Mouse (Mus musculus): ENCODE measurements around the gene Gm27021. TPM values are rescaled to one million over a fixed set of nuclear protein-coding genes. Genes with fewer than 3 reads are reported as not detected.

Gene Gm27021
- polyA plus RNA-seq, 1 experiment, result not detected

DNA sequence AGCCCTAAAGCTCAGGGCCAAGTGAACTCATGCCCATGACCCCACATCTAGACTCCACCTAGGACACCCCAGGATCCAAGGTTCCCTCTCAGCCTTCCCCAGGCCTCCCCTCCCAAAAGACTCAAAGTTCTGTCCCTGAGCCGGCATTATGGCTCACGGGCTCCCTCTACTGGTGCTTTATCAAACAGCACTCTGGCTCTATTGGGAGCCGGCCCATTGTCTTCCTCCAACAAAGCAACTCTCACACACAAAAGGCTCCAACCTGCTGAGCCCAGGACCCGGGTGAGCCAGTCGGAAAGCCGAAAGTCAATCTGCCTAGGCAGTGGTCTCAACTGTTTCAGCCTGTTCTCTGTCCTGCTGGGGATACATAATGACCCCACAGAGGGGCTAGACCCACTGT, 49.8 kb downstream of the Gm27021 start:
- Histone ChIP-seq H3K4me1 (ENCODE audit: control insufficient read depth, insufficient read depth, low read length) (0 out of 2 replicates have a peak, but pooled peaks cover 3% of the 10 kb centered on the region), H3K27ac (ENCODE audit: insufficient read depth, low read length) (no peak overlapping the region), H3K4me3 (ENCODE audit: insufficient read depth, low read length) (no peak overlapping the region)
- 0 out of 2 replicates have a peak, but pooled peaks have one; percentile 18 for TF ChIP-seq CTCF (IDR thresholded peaks at IDR 0.05; ENCODE audit: borderline replicate concordance, insufficient read depth, low read length)
- no peak for TF ChIP-seq POLR2A (IDR thresholded peaks at IDR 0.05; ENCODE audit: low read depth, low read length)

DNA sequence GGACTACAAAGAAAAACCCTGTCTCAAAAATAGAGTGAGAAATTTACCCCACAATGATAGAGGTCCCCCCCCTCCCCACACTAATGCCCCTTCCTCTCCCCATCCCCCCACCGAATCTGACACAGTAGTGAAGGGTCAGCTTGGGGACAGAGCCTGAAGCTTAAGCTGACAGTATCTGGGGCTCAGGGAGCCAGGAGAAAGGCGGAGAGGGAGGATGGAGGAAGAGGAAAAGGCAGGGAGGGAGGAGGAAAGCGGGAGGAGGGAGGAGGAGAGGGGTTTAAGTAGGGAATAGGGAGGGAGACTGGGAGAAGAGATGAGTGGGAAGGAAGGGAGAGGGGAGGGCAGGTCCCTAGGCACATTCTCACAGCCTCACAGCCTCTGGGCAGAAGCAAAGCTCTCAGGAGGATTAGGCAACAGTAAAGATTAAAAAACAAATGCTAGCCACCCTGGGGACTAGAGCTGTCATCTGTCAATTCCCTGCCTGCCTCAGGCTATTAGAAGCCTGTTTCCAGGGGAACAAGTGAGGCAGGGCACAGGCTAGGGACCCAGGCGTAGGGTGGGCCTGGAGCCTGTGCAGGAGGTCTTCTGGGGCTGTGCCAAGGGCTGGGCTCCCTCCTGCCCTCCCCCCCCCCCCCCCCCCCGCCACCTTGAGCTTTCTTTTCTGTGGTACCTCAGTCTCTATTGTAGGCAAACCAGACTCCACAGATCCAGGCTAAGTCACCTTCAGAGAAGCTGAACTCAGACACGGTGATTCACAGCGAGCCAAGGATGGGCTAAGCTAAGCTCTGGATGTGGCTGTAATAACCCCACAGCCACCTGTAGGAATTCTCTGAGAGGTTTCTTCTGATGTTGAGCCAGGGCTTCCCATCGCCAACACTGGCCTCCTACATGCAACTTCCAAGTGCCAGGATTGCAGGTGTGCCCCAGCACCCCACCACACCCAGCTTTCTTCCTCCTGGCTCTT, 50.9 kb downstream of the Gm27021 start:
- 0 out of 2 replicates have a peak, but pooled peaks cover 3% of the 10 kb centered on the region for H3K4me1 ChIP-seq (ENCODE audit: control insufficient read depth, insufficient read depth, low read length)
- H3K27ac ChIP-seq (ENCODE audit: insufficient read depth, low read length), result no peak overlapping the region
- TF ChIP-seq POLR2A (IDR thresholded peaks at IDR 0.05; ENCODE audit: low read depth, low read length) (no peak), CTCF (IDR thresholded peaks at IDR 0.05; ENCODE audit: borderline replicate concordance, insufficient read depth, low read length) (no peak)

DNA sequence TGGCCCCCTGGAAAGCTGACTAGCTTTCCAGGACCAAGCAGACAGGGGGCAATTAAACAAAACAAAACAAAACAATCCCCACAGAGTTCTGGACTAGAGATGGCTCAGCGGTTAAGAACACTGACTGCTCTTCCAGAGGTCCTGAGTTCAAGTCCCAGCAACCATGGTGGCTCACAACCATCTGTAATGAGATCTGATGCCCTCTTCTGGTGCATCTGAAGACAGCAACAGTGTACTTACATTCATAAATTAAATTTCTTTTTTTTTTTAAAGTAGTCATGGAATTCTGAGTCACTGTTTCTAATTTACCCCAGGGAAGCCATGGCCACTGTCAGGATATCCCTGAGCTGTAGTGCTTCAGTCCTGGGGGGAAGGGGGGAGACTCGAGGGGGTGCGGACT, 53.4 kb downstream of the Gm27021 start:
- TF ChIP-seq CTCF (IDR thresholded peaks at IDR 0.05; ENCODE audit: borderline replicate concordance, insufficient read depth, low read length), result no peak
- no peak for TF ChIP-seq POLR2A (IDR thresholded peaks at IDR 0.05; ENCODE audit: low read depth, low read length)
- H3K27ac ChIP-seq (ENCODE audit: insufficient read depth, low read length), result no peak overlapping the region
- no peak overlapping the region for H3K4me3 ChIP-seq (ENCODE audit: insufficient read depth, low read length)
- no peaks in the 10 kb centered on the region for H3K4me1 ChIP-seq (ENCODE audit: control insufficient read depth, insufficient read depth, low read length)

More for the DNA sequence above, 50.9 kb downstream of the Gm27021 start:
- no peak overlapping the region for H3K4me3 ChIP-seq (ENCODE audit: insufficient read depth, low read length)

DNA sequence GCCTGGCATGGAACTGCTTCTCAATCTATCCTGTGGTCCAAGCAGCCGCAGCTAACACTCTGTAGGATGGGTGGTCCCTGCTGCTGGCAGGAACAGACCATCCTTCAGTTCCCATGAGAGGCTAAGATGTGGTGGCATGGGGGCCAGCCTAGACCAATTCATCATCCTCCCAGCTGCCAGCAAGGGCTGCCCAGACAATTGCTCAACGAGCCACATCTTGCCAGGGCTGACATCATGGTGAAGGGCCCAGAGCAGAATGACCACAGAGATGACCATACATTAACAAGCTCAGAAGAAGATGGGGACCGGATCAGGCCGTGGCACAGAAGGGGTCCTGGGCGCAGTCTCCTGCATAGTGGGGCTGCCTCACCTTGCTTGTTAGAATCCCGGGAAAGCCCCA, 57.1 kb downstream of the Gm27021 start:
- Histone ChIP-seq H3K27ac (ENCODE audit: insufficient read depth, low read length) (no peak overlapping the region), H3K4me1 (ENCODE audit: control insufficient read depth, insufficient read depth, low read length) (no peaks in the 10 kb centered on the region), H3K4me3 (ENCODE audit: insufficient read depth, low read length) (no peak overlapping the region)
- no peak for TF ChIP-seq POLR2A (IDR thresholded peaks at IDR 0.05; ENCODE audit: low read depth, low read length)
- no peak for TF ChIP-seq CTCF (IDR thresholded peaks at IDR 0.05; ENCODE audit: borderline replicate concordance, insufficient read depth, low read length)

DNA sequence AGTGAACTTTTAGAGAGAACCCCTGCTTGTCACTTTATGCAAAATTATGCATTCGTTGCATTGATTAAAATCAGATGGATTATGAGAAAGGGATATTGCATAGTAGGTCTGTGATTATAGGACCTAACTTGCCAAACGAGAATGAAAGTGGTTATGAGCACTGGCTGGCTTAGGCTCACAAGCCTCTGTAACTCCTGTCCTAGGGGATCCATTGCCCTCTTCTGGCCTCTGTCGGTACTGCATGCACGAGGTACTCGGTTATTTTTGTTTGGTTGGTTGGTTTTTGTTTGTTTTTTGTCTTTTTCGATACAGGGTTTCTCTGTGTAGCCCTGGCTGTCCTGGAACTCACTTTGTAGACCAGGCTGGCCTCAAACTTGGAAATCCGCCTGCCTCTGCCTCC, 60.0 kb downstream of the Gm27021 start:
- Histone ChIP-seq H3K27ac (ENCODE audit: insufficient read depth, low read length) (no peak overlapping the region), H3K4me3 (ENCODE audit: insufficient read depth, low read length) (no peak overlapping the region)

DNA sequence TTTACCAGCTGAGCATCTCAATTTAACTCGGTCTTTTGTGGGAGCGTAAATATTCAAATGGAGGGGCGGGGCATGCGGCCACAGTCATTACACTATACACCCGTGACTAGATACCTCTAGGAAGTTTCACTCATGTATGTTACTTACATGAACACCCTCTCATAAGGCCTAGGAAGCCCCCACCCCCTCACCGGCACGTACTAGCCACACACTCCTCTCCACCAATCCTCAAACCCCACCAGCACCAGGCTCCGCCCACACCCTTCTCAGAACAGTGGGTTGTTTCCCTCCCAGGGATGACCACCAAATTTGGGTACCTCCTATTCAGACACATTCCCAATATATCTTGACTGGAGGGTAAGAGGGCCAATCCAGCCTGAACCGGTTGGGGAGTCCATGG, 60.4 kb downstream of the Gm27021 start:
- no peak overlapping the region for H3K4me3 ChIP-seq (ENCODE audit: insufficient read depth, low read length)
- H3K4me1 ChIP-seq (ENCODE audit: control insufficient read depth, insufficient read depth, low read length), result no peaks in the 10 kb centered on the region
- no peak overlapping the region for H3K27ac ChIP-seq (ENCODE audit: insufficient read depth, low read length)
- TF ChIP-seq CTCF (IDR thresholded peaks at IDR 0.05; ENCODE audit: borderline replicate concordance, insufficient read depth, low read length) (no peak), POLR2A (IDR thresholded peaks at IDR 0.05; ENCODE audit: low read depth, low read length) (no peak)

More for the DNA sequence above, 60.0 kb downstream of the Gm27021 start:
- TF ChIP-seq CTCF (IDR thresholded peaks at IDR 0.05; ENCODE audit: borderline replicate concordance, insufficient read depth, low read length) (peak; percentile 42; the same call in 1 of the 2 replicates), POLR2A (IDR thresholded peaks at IDR 0.05; ENCODE audit: low read depth, low read length) (no peak)
- no peaks in the 10 kb centered on the region for H3K4me1 ChIP-seq (ENCODE audit: control insufficient read depth, insufficient read depth, low read length)

DNA sequence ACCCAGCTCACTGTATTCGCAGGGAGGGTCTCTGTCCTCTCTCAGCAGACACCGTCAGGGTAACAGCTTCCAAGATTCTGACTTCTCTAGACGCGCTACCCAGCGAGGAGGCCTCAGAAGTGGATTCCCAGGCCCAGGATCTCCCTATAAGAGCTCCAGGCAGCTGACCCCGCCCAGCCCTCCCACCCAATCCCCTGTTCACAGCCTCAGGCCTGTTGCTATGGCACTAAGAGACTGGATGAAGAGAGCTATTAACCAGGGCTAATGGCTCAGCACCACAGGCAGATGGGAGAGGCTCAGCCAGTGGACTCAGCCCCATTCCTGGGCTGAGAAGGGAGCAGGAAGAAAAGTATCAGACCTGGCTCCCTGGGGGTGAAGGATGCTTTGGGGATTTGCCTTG, 65.2 kb downstream of the Gm27021 start:
- TF ChIP-seq CTCF (IDR thresholded peaks at IDR 0.05; ENCODE audit: borderline replicate concordance, insufficient read depth, low read length), result no peak
- Histone ChIP-seq H3K27ac (ENCODE audit: insufficient read depth, low read length) (no peak overlapping the region), H3K4me1 (ENCODE audit: control insufficient read depth, insufficient read depth, low read length) (no peaks in the 10 kb centered on the region), H3K4me3 (ENCODE audit: insufficient read depth, low read length) (no peak overlapping the region)

DNA sequence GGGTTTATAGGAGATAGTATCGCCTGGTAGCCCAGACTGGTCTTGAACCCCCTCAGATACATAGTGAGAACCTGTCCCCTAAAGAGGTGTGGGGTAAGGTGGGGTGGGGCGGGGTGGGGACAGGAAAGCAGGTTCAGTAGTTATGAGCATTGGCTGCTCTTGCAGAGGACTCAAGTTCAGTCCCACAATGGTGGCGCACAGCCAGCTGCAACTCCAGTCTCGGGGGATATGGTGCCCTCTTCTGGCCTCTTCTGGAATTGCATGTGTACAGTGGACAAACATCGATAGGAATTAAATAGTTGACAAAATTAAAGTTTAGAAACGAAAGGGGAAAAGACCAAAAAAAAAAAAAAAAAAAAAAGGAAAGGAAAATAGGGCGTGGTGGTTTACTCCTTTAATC, 68.4 kb downstream of the Gm27021 start:
- no peaks in the 10 kb centered on the region for H3K4me1 ChIP-seq (ENCODE audit: control insufficient read depth, insufficient read depth, low read length)
- H3K4me3 ChIP-seq (ENCODE audit: insufficient read depth, low read length), result no peak overlapping the region
- TF ChIP-seq POLR2A (IDR thresholded peaks at IDR 0.05; ENCODE audit: low read depth, low read length), result no peak
- TF ChIP-seq CTCF (IDR thresholded peaks at IDR 0.05; ENCODE audit: borderline replicate concordance, insufficient read depth, low read length), result peak; percentile 53; the same call in 1 of the 2 replicates
- H3K27ac ChIP-seq (ENCODE audit: insufficient read depth, low read length), result no peak overlapping the region

DNA sequence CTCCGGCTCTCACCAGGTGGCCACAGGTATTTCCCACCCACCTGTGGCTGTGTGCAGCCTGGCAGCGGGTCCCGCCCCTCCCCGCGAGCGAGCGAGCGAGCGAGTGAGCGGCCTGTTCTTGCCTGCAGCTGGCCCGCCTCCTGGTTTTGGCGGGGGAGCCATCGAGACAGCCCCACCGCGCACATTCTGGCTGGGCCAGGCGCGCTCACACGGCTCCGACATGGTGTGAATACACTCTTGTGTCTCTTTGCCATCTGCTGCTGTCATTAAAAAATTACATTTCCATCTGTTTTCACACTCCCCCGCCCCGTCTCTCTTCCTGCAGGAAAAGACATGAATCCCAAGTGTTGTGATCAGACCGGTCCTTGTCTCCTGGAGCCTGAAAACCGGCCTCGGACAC, 69.3 kb downstream of the Gm27021 start:
- Histone ChIP-seq H3K4me1 (ENCODE audit: control insufficient read depth, insufficient read depth, low read length) (no peaks in the 10 kb centered on the region), H3K4me3 (ENCODE audit: insufficient read depth, low read length) (no peak overlapping the region), H3K27ac (ENCODE audit: insufficient read depth, low read length) (no peak overlapping the region)
- TF ChIP-seq POLR2A (IDR thresholded peaks at IDR 0.05; ENCODE audit: low read depth, low read length) (no peak), CTCF (IDR thresholded peaks at IDR 0.05; ENCODE audit: borderline replicate concordance, insufficient read depth, low read length) (no peak)

DNA sequence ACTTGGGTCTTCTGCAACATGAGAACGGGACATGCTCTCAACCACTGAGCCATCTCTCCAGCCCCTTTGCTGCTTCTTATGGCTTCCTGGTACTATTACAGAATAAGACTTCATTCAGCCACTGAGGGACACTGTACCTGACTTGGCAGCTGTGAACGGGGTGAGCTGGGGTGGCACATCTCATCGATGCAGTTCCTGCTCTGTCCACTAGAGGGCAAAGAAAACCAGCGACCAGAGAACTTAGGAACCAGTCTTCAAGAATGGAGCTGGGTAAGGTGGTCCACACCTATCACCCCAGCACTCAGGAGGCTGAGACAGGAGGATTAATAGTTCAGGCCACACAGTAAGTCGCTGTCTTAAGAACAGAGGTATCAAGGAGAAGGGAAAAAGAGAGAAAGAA, 71.9 kb downstream of the Gm27021 start:
- Histone ChIP-seq H3K4me1 (ENCODE audit: control insufficient read depth, insufficient read depth, low read length) (no peaks in the 10 kb centered on the region), H3K4me3 (ENCODE audit: insufficient read depth, low read length) (no peak overlapping the region), H3K27ac (ENCODE audit: insufficient read depth, low read length) (no peak overlapping the region)
- TF ChIP-seq POLR2A (IDR thresholded peaks at IDR 0.05; ENCODE audit: low read depth, low read length) (no peak), CTCF (IDR thresholded peaks at IDR 0.05; ENCODE audit: borderline replicate concordance, insufficient read depth, low read length) (peak; percentile 72; the same call in 1 of the 2 replicates)
